Mouse (Mus musculus) kidney, adult 11 months (tissue): ENCODE measurements around the gene Sart3.
"Not testable (repeated sequence)": the region's sequence is repeated elsewhere in the genome, so short reads cannot be mapped to it uniquely, and the experiment has no call there.

Experiments used
- DNase-seq: peaks from one replicate; pipeline ENCODE4 v3.0.0; 2022

The Sart3 gene

GRCm38 (mm10) chr5:113790453-113791196, 18.3 kb upstream of the Sart3 start:
- peak; percentile 62 for DNase-seq

- DNase-seq, result peak; percentile 47
Observed at GRCm38 (mm10) chr5:113789075-113789788, 16.9 kb upstream of the Sart3 start.

- no peak for DNase-seq
Observed at GRCm38 (mm10) chr5:113788645-113789044, 16.3 kb upstream of the Sart3 start.

- DNase-seq, result no peak
Observed at GRCm38 (mm10) chr5:113786985-113787384, 14.7 kb upstream of the Sart3 start.

- DNase-seq, result not testable (repeated sequence)
Observed at GRCm38 (mm10) chr5:113784104-113784503, 11.8 kb upstream of the Sart3 start.

GRCm38 (mm10) chr5:113783581-113784001, 11.3 kb upstream of the Sart3 start:
- DNase-seq, result peak; percentile 39

GRCm38 (mm10) chr5:113782624-113783023, 10.3 kb upstream of the Sart3 start:
- peak; percentile 43 for DNase-seq

GRCm38 (mm10) chr5:113781875-113782274, 9.6 kb upstream of the Sart3 start:
- no peak for DNase-seq

- no peak for DNase-seq
Observed at GRCm38 (mm10) chr5:113781254-113781653, 8.9 kb upstream of the Sart3 start.

GRCm38 (mm10) chr5:113780763-113781162, 8.5 kb upstream of the Sart3 start:
- no peak for DNase-seq

- no peak for DNase-seq
Observed at GRCm38 (mm10) chr5:113780082-113780752, 7.9 kb upstream of the Sart3 start.

GRCm38 (mm10) chr5:113779569-113779968, 7.3 kb upstream of the Sart3 start:
- no peak for DNase-seq

GRCm38 (mm10) chr5:113777728-113778127, 5.4 kb upstream of the Sart3 start:
- peak; percentile 45 for DNase-seq

- no peak for DNase-seq
Observed at GRCm38 (mm10) chr5:113776896-113777226, 4.6 kb upstream of the Sart3 start.

GRCm38 (mm10) chr5:113776128-113776895, 4.0 kb upstream of the Sart3 start:
- peak; percentile 75 for DNase-seq

GRCm38 (mm10) chr5:113775585-113775984, 3.3 kb upstream of the Sart3 start:
- no peak for DNase-seq

- DNase-seq, result peak; percentile 84
Observed at GRCm38 (mm10) chr5:113773664-113774063, 1.4 kb upstream of the Sart3 start.

GRCm38 (mm10) chr5:113772905-113773519, 702 bp upstream of the Sart3 start:
- DNase-seq, result no peak

- peak; percentile 89 for DNase-seq
Observed at GRCm38 (mm10) chr5:113771213-113772162, 822 bp downstream of the Sart3 start.

- DNase-seq, result no peak
Observed at GRCm38 (mm10) chr5:113768806-113769205, 3.5 kb downstream of the Sart3 start.
